Mouse (Mus musculus): ENCODE measurements around the gene Impdh2. TPM values are rescaled to one million over a fixed set of nuclear protein-coding genes. Genes with fewer than 3 reads are reported as not detected.
A peak's percentile ranks its signal among the peaks of the same experiment; 100 is the strongest.

The Impdh2 gene
- polyA plus RNA-seq, 1 experiment from 2014 or later, result 178 TPM

MicroRNAs encoded within 50 kb of the gene (microRNA counts, 519-probe panel; counts per million panel counts)
- microRNA mmu-miR-191 (2,563 counts per million, percentile 58 among the panel's probes with 10 or more counts), microRNA mmu-miR-425 (2,583 counts per million, percentile 59 among the panel's probes with 10 or more counts)

Small RNAs within 50 kb of the gene (microRNA-seq; reads per million reads assigned to microRNA genes)
- gene Gm24083, result not detected
- not detected for gene Mir191
- 1,951 reads per million, percentile 82 among the genes with 10 or more reads in this experiment for gene Mir425

Other genes with a start within 250 kb of the Impdh2 start
- 654 and 708 TPM in 2 replicates for gene Gpx1, start 221.4 kb upstream of the Impdh2 start, polyA plus RNA-seq (2015; fragmentation: Nextera tagmentation; extraction: Ambion mirVana)
- gene Usp4, start 212.4 kb upstream of the Impdh2 start, polyA plus RNA-seq (2015; fragmentation: Nextera tagmentation; extraction: Ambion mirVana), result 99.6 and 107 TPM in 2 replicates
- gene 1700102P08Rik, start 167.5 kb upstream of the Impdh2 start, polyA plus RNA-seq (2015; fragmentation: Nextera tagmentation; extraction: Ambion mirVana), result 0.39 and 0.40 TPM in 2 replicates
- 2.4 and 2.6 TPM in 2 replicates for gene Ccdc36, start 131.8 kb upstream of the Impdh2 start, polyA plus RNA-seq (2015; fragmentation: Nextera tagmentation; extraction: Ambion mirVana)
- gene BC048562, start 123.8 kb upstream of the Impdh2 start, polyA plus RNA-seq (2015; fragmentation: Nextera tagmentation; extraction: Ambion mirVana), result not detected in 2 replicates
- 56.6 and 60.4 TPM in 2 replicates for gene Ccdc71, start 99.8 kb upstream of the Impdh2 start, polyA plus RNA-seq (2015; fragmentation: Nextera tagmentation; extraction: Ambion mirVana)
- 67.2 and 75.3 TPM in 2 replicates for gene Klhdc8b, start 98.7 kb upstream of the Impdh2 start, polyA plus RNA-seq (2015; fragmentation: Nextera tagmentation; extraction: Ambion mirVana)
- gene Lamb2, start 80.5 kb upstream of the Impdh2 start, polyA plus RNA-seq (2015; fragmentation: Nextera tagmentation; extraction: Ambion mirVana), result 66.9 and 74.4 TPM in 2 replicates
- 61.9 and 68.5 TPM in 2 replicates for gene Usp19, start 69.7 kb upstream of the Impdh2 start, polyA plus RNA-seq (2015; fragmentation: Nextera tagmentation; extraction: Ambion mirVana)
- gene Qars, start 52.6 kb upstream of the Impdh2 start, polyA plus RNA-seq (2015; fragmentation: Nextera tagmentation; extraction: Ambion mirVana), result 89.4 and 108 TPM in 2 replicates
- gene Qrich1, start 43.5 kb upstream of the Impdh2 start, polyA plus RNA-seq (2015; fragmentation: Nextera tagmentation; extraction: Ambion mirVana), result 115 and 120 TPM in 2 replicates
- 49.2 and 49.4 TPM in 2 replicates for gene Ndufaf3, start 7.1 kb downstream of the Impdh2 start, polyA plus RNA-seq (2015; fragmentation: Nextera tagmentation; extraction: Ambion mirVana)
- gene Dalrd3, start 9.6 kb downstream of the Impdh2 start, polyA plus RNA-seq (2015; fragmentation: Nextera tagmentation; extraction: Ambion mirVana), result 139 and 150 TPM in 2 replicates
- 131 and 134 TPM in 2 replicates for gene Wdr6, start 18.5 kb downstream of the Impdh2 start, polyA plus RNA-seq (2015; fragmentation: Nextera tagmentation; extraction: Ambion mirVana)
- gene P4htm, start 37.4 kb downstream of the Impdh2 start, polyA plus RNA-seq (2015; fragmentation: Nextera tagmentation; extraction: Ambion mirVana), result 7.7 and 7.9 TPM in 2 replicates
- 44.8 and 46.6 TPM in 2 replicates for gene Arih2, start 89.1 kb downstream of the Impdh2 start, polyA plus RNA-seq (2015; fragmentation: Nextera tagmentation; extraction: Ambion mirVana)
- gene Slc25a20, start 101.8 kb downstream of the Impdh2 start, polyA plus RNA-seq (2015; fragmentation: Nextera tagmentation; extraction: Ambion mirVana), result 45.0 and 46.0 TPM in 2 replicates
- gene Prkar2a, start 129.0 kb downstream of the Impdh2 start, polyA plus RNA-seq (2015; fragmentation: Nextera tagmentation; extraction: Ambion mirVana), result 23.6 and 24.5 TPM in 2 replicates
- 72.5 and 74.7 TPM in 2 replicates for gene Ip6k2, start 223.5 kb downstream of the Impdh2 start, polyA plus RNA-seq (2015; fragmentation: Nextera tagmentation; extraction: Ambion mirVana)
- 15.3 and 16.6 TPM in 2 replicates for gene Nckipsd, start 248.1 kb downstream of the Impdh2 start, polyA plus RNA-seq (2015; fragmentation: Nextera tagmentation; extraction: Ambion mirVana)

Data from lung, embryonic 15.5 days (tissue).